9 mouse cellular contexts compared by ENCODE assay signal in genomic region chr9:107479593-107479992, GRCm38 (mm10). TPM values are rescaled to one million over a fixed set of nuclear protein-coding genes. Genes with fewer than 3 reads are reported as not detected.
DNase-seq lines count a peak whose midpoint lies in the region; ATAC-seq and TF ChIP-seq lines count a peak whose summit lies in the region.
"Had no signal": no experiment of that assay in that cellular context is flagged by ENCODE, and none has a peak within 500 bp of the region (broad histone marks: within the 10 kb centered on the region; RNA-seq: fewer than 3 reads in every experiment).

No protein-coding gene starts in this region.

- H3K9me3 ChIP-seq in heart, embryonic 11.5 days (replicated peaks; ENCODE audit: control insufficient read depth, low read length) = no peaks in the 10 kb centered on the region
- no peaks in the 10 kb centered on the region for H3K9me3 ChIP-seq in ES-Bruce4 (replicated peaks; ENCODE audit: control insufficient read depth, insufficient read depth, low read length, poor library complexity, severe bottlenecking)
- no peaks in the 10 kb centered on the region for H3K9me3 ChIP-seq in forebrain, embryonic 15.5 days
- no peaks in the 10 kb centered on the region for H3K9me3 ChIP-seq in liver, embryonic 15.5 days (replicated peaks)

- no peaks in the 10 kb centered on the region; the same call in 1 of the 2 replicates for H3K27me3 ChIP-seq in heart, embryonic 11.5 days (ENCODE audit: control insufficient read depth, insufficient read depth, low read length)
- H3K27me3 ChIP-seq in ES-Bruce4 (ENCODE audit: control insufficient read depth, insufficient read depth, low read length, poor library complexity, severe bottlenecking) = no peaks in the 10 kb centered on the region
- no peaks in the 10 kb centered on the region for H3K27me3 ChIP-seq in forebrain, embryonic 15.5 days
- peaks cover 30% of the 10 kb centered on the region for H3K27me3 ChIP-seq in liver, embryonic 15.5 days

- no peak for ATAC-seq in heart, embryonic 11.5 days (replicated peaks; ENCODE audit: insufficient number of reproducible peaks, low FRiP score, low TSS enrichment)
- no peak for ATAC-seq in forebrain, embryonic 15.5 days (replicated peaks)
- ATAC-seq in liver, embryonic 15.5 days (ENCODE audit: insufficient read depth) = no peak

- H3K36me3 ChIP-seq in heart, embryonic 11.5 days (ENCODE audit: control insufficient read depth, insufficient read depth, low read length) = no peaks in the 10 kb centered on the region
- H3K36me3 ChIP-seq in ES-Bruce4 (ENCODE audit: control insufficient read depth, insufficient read depth, low read length, poor library complexity, severe bottlenecking) = no peaks in the 10 kb centered on the region
- no peaks in the 10 kb centered on the region for H3K36me3 ChIP-seq in forebrain, embryonic 15.5 days
- H3K36me3 ChIP-seq in liver, embryonic 15.5 days (replicated peaks) = no peaks in the 10 kb centered on the region

- no peak for TF ChIP-seq CTCF in ES-Bruce4 (IDR thresholded peaks at IDR 0.05; ENCODE audit: low read depth, low read length)

- TF ChIP-seq POLR2A in ES-Bruce4 (IDR thresholded peaks at IDR 0.05; ENCODE audit: insufficient read depth, low read length) = no peak

- H3K4me2 ChIP-seq in heart, embryonic 11.5 days = peak overlapping the region; percentile 39
- peak overlapping the region; percentile 27 for H3K4me2 ChIP-seq in forebrain, embryonic 15.5 days (replicated peaks)
- H3K4me2 ChIP-seq in liver, embryonic 15.5 days = peak overlapping the region; percentile 18; the same call in 1 of the 2 replicates

- peaks cover 23% of the 10 kb centered on the region for H3K4me1 ChIP-seq in heart, embryonic 11.5 days (ENCODE audit: control insufficient read depth, insufficient read depth, low read length)
- H3K4me1 ChIP-seq in ES-Bruce4 (ENCODE audit: control insufficient read depth, insufficient read depth, low read length) = peaks cover 2% of the 10 kb centered on the region
- H3K4me1 ChIP-seq in forebrain, embryonic 15.5 days = peaks cover 45% of the 10 kb centered on the region
- peaks cover 10% of the 10 kb centered on the region; the same call in 1 of the 2 replicates for H3K4me1 ChIP-seq in liver, embryonic 15.5 days (replicated peaks)

- no peak for TF ChIP-seq EP300 in ES-Bruce4 (IDR thresholded peaks at IDR 0.05; ENCODE audit: insufficient read depth, low read depth, low read length)

- 0 out of 2 replicates have a peak overlapping the region, but pooled peaks have one; percentile 22 for H3K9ac ChIP-seq in heart, embryonic 11.5 days (ENCODE audit: low read depth, low read length)
- H3K9ac ChIP-seq in ES-Bruce4 (ENCODE audit: low read depth, poor library complexity, severe bottlenecking) = peak overlapping the region; percentile 65
- no peak overlapping the region; the same call in 1 of the 2 replicates for H3K9ac ChIP-seq in forebrain, embryonic 15.5 days (replicated peaks)
- no peak overlapping the region for H3K9ac ChIP-seq in liver, embryonic 15.5 days

- no peak for DNase-seq in heart, adult 8-10 months (ENCODE audit: low spot score)
- DNase-seq in cerebellum, adult 18-20 months = no peak
- no peak for DNase-seq in adrenal gland, postnatal 36 days
- no peak for DNase-seq in frontal cortex, postnatal 10 days (ENCODE audit: low spot score in 2 of 2)
- DNase-seq: adrenal gland, postnatal 10 days had no signal

- WGBS in heart, embryonic 11.5 days (ENCODE audit: insufficient replicate concordance) = 10% methylated on average over 14 of the region's 14 CpGs
- WGBS in forebrain, embryonic 15.5 days = 4% methylated on average over 14 of the region's 14 CpGs
- WGBS in liver, embryonic 15.5 days (ENCODE audit: insufficient replicate concordance) = 26% methylated on average over 14 of the region's 14 CpGs

- H3K4me3 ChIP-seq in heart, embryonic 11.5 days (ENCODE audit: low read depth, low read length) = peak overlapping the region; percentile 18; the same call in 1 of the 2 replicates
- peak overlapping the region; percentile 62 for H3K4me3 ChIP-seq in ES-Bruce4 (ENCODE audit: low read depth, low read length)
- H3K4me3 ChIP-seq in forebrain, embryonic 15.5 days = no peak overlapping the region
- no peak overlapping the region for H3K4me3 ChIP-seq in liver, embryonic 15.5 days (replicated peaks)

- H3K27ac ChIP-seq in heart, embryonic 11.5 days (ENCODE audit: low read depth, low read length) = no peak overlapping the region
- H3K27ac ChIP-seq in ES-Bruce4 (ENCODE audit: insufficient read depth, low read length) = no peak overlapping the region
- peak overlapping the region; percentile 80 for H3K27ac ChIP-seq in forebrain, embryonic 15.5 days (replicated peaks)
- no peak overlapping the region for H3K27ac ChIP-seq in liver, embryonic 15.5 days (replicated peaks)

RNA-seq across cellular contexts. Expression of gene Tmem115, which starts 54.2 kb away (rescaled TPM):
- 37.0 and 40.6 TPM in 2 replicates for polyA plus RNA-seq in heart, embryonic 11.5 days (2014; fragmentation: Nextera tagmentation; extraction: Ambion mirVana)
- 10 to 100 TPM; 21.2 to 25.6 (median 22.2) TPM for total RNA-seq in heart, adult 8-10 months (2022)
- polyA plus RNA-seq in ES-Bruce4 (2011; ENCODE audit: insufficient read depth, insufficient read length, low read depth, missing spikeins) = 10.7 and 11.6 TPM in 2 replicates
- 45.7 and 45.8 TPM in 2 replicates for polyA plus RNA-seq in forebrain, embryonic 15.5 days (2015; fragmentation: Nextera tagmentation; extraction: Ambion mirVana)
- polyA plus RNA-seq in liver, embryonic 15.5 days (2015; fragmentation: Nextera tagmentation; extraction: Ambion mirVana) = 15.2 and 15.9 TPM in 2 replicates
- total RNA-seq in adrenal gland, postnatal 36 days (2021) = 10 to 100 TPM; 43.7 to 49.9 TPM

Comparison
In these comparisons a context has a peak if more than half of its experiments do, and no peak if none do; other contexts are left out.
1. H3K4me3 ChIP-seq: peak in heart, embryonic 11.5 days (single experiment) and ES-Bruce4 (single experiment); none in forebrain, embryonic 15.5 days (single experiment) and liver, embryonic 15.5 days (single experiment).
2. H3K9ac ChIP-seq: peak in heart, embryonic 11.5 days (single experiment) and ES-Bruce4 (single experiment); none in forebrain, embryonic 15.5 days (single experiment) and liver, embryonic 15.5 days (single experiment).
3. Peak in every context shown above with its lines, with median percentiles within 50 percentile points of each other: H3K4me2 ChIP-seq.